Mouse (Mus musculus): ENCODE results near the gene Plxdc2. TPM values are rescaled to one million over a fixed set of nuclear protein-coding genes. Genes with fewer than 3 reads are reported as not detected.

The Plxdc2 gene
- polyA plus RNA-seq, 1 experiment from 2014 or later, result 12.4 TPM

DNA sequence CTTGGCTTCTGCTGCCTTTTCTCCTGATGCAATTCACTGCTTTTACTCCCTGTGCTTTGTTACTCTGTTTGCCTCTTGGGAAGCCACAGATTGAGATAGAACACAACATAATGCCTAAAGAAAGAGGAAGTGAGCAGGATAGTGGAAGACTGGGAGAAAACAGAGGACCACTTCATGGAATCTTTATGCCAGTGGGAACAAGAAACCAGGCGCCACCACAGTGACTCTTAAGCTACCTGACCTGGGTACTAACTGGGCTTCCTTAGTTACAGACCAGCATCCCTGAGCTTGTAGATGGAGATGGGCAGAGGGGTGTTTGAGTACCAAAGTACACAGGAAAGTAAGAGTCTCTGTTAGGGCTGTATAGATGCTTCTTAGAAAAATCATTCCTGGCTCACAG is 167.3 kb downstream of the Plxdc2 start:
- Histone ChIP-seq H3K9me3 (ENCODE audit: control insufficient read depth, low read length) (no peaks in the 10 kb centered on the region), H3K36me3 (ENCODE audit: control insufficient read depth, insufficient read depth, low read length) (no peaks in the 10 kb centered on the region), H3K4me1 (ENCODE audit: control insufficient read depth, insufficient read depth, low read length) (no peaks in the 10 kb centered on the region), H3K4me2 (ENCODE audit: low read depth, low read length) (no peak overlapping the region), H3K27me3 (replicated peaks; ENCODE audit: control insufficient read depth, insufficient read depth, low read length) (no peaks in the 10 kb centered on the region), H3K27ac (ENCODE audit: low read length) (no peak overlapping the region), H3K9ac (ENCODE audit: low read depth, low read length) (no peak overlapping the region), H3K4me3 (ENCODE audit: low read length) (no peak overlapping the region)
- WGBS, result 86% methylated on average over 1 of the region's 1 CpGs
- no peak for ATAC-seq

DNA sequence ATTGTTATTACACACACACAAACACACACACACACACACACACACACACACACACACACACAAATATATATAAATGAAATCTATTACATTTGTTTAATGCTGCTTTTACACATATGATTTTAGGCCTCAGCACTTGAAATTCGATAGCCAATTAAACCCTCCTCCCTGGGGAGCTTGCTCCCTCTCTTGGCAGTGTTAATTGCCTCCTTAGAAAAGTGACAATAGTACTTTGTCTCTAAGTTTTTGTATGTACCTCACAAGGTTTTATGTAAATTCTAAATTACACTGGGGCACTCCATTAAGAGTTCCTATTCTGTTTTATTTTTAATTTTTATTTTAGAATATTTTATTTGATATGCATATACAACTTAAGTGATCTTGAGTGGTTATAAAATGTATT is 176.1 kb downstream of the Plxdc2 start:
- 79% methylated on average over 1 of the region's 1 CpGs for WGBS
- no peaks in the 10 kb centered on the region for H3K27me3 ChIP-seq (replicated peaks; ENCODE audit: control insufficient read depth, insufficient read depth, low read length)
- no peak for ATAC-seq
- no peaks in the 10 kb centered on the region for H3K36me3 ChIP-seq (ENCODE audit: control insufficient read depth, insufficient read depth, low read length)
- H3K4me1 ChIP-seq (ENCODE audit: control insufficient read depth, insufficient read depth, low read length), result no peaks in the 10 kb centered on the region
- no peak overlapping the region for H3K27ac ChIP-seq (ENCODE audit: low read length)
- no peak overlapping the region for H3K4me2 ChIP-seq (ENCODE audit: low read depth, low read length)
- H3K4me3 ChIP-seq (ENCODE audit: low read length), result no peak overlapping the region
- no peak overlapping the region for H3K9ac ChIP-seq (ENCODE audit: low read depth, low read length)
- H3K9me3 ChIP-seq (ENCODE audit: control insufficient read depth, low read length), result no peaks in the 10 kb centered on the region

DNA sequence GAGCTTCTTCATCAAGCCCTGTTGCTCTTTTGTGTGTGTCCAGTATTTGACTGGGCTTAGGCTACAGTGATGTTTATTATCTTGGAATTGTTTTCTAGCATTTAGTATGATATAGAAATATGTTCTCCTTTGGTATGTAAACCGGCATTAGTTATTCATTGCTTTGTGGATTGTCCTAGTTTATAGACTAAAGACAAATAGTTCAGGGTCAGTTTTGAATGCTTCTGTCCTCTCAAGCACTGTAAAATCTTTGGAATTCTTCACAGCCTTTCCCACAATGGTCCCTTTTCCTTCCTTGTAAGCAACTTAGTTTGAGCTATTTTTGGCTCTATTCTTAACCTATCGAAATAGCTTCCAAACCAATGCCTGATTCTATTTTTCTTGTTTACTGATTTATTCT is 178.5 kb downstream of the Plxdc2 start:
- Histone ChIP-seq H3K4me2 (ENCODE audit: low read depth, low read length) (no peak overlapping the region), H3K9me3 (ENCODE audit: control insufficient read depth, low read length) (no peaks in the 10 kb centered on the region), H3K4me1 (ENCODE audit: control insufficient read depth, insufficient read depth, low read length) (no peaks in the 10 kb centered on the region), H3K36me3 (ENCODE audit: control insufficient read depth, insufficient read depth, low read length) (no peaks in the 10 kb centered on the region), H3K4me3 (ENCODE audit: low read length) (no peak overlapping the region), H3K27ac (ENCODE audit: low read length) (no peak overlapping the region), H3K9ac (ENCODE audit: low read depth, low read length) (no peak overlapping the region), H3K27me3 (replicated peaks; ENCODE audit: control insufficient read depth, insufficient read depth, low read length) (no peaks in the 10 kb centered on the region)
- WGBS, result 74% methylated on average over 2 of the region's 2 CpGs
- no peak for ATAC-seq

DNA sequence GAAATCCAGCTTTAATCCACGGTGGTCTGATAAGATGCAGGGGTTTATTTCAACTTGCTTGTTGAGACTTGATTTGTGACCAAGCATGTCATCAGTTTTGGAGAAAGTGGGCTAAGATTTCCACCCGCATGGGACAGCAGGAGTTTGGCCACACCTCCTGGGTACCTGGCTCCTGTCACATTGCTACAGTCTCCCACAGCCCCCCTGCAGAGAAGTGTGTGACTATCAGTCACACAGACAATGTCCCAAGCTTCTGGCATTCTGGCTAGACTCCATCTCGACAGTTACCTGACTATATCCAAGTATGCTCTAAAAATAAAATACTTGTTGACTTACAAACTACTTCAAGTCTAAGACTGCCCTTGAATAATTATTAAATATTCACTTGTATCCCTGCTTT is 185.1 kb downstream of the Plxdc2 start:
- Histone ChIP-seq H3K9me3 (ENCODE audit: control insufficient read depth, low read length) (no peaks in the 10 kb centered on the region), H3K36me3 (ENCODE audit: control insufficient read depth, insufficient read depth, low read length) (no peaks in the 10 kb centered on the region), H3K4me1 (ENCODE audit: control insufficient read depth, insufficient read depth, low read length) (no peaks in the 10 kb centered on the region), H3K9ac (ENCODE audit: low read depth, low read length) (no peak overlapping the region), H3K4me3 (ENCODE audit: low read length) (no peak overlapping the region), H3K27me3 (replicated peaks; ENCODE audit: control insufficient read depth, insufficient read depth, low read length) (no peaks in the 10 kb centered on the region), H3K4me2 (ENCODE audit: low read depth, low read length) (no peak overlapping the region), H3K27ac (ENCODE audit: low read length) (no peak overlapping the region)
- no peak for ATAC-seq
- WGBS, result 46% methylated on average over 3 of the region's 3 CpGs

- Histone ChIP-seq H3K27ac (ENCODE audit: low read length) (no peak overlapping the region), H3K4me2 (ENCODE audit: low read depth, low read length) (no peak overlapping the region), H3K36me3 (ENCODE audit: control insufficient read depth, insufficient read depth, low read length) (no peaks in the 10 kb centered on the region), H3K9me3 (ENCODE audit: control insufficient read depth, low read length) (no peaks in the 10 kb centered on the region), H3K4me3 (ENCODE audit: low read length) (no peak overlapping the region), H3K27me3 (replicated peaks; ENCODE audit: control insufficient read depth, insufficient read depth, low read length) (no peaks in the 10 kb centered on the region), H3K9ac (ENCODE audit: low read depth, low read length) (no peak overlapping the region), H3K4me1 (ENCODE audit: control insufficient read depth, insufficient read depth, low read length) (no peaks in the 10 kb centered on the region)
- ATAC-seq, result no peak
- WGBS, result 71% methylated on average over 3 of the region's 3 CpGs
Observed at GRCm38 (mm10) chr2:16545207-16545606, 189.1 kb downstream of the Plxdc2 start.

DNA sequence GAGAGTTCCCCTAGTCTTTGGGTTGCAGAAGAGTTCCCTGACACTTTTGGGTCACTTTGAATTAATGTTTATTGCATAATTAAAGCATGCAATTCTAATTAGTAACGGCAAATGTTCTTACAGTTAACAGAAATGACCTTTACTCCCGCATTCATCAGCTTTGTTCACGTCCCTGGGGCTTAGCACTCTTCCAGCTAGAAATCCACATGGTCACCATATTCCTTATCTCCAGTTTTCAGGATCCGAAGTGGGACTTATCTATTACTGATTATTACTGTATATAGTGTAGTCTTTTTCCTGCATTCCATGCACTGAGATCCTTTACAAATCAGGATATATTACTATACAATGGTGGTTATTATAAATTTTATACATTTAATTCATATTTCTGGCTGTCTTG is 203.2 kb downstream of the Plxdc2 start:
- H3K9me3 ChIP-seq (ENCODE audit: control insufficient read depth, low read length), result no peaks in the 10 kb centered on the region
- 67% methylated on average over 4 of the region's 4 CpGs for WGBS
- H3K27ac ChIP-seq (ENCODE audit: low read length), result no peak overlapping the region
- no peaks in the 10 kb centered on the region for H3K4me1 ChIP-seq (ENCODE audit: control insufficient read depth, insufficient read depth, low read length)
- ATAC-seq, result no peak
- no peaks in the 10 kb centered on the region for H3K27me3 ChIP-seq (replicated peaks; ENCODE audit: control insufficient read depth, insufficient read depth, low read length)
- H3K36me3 ChIP-seq (ENCODE audit: control insufficient read depth, insufficient read depth, low read length), result no peaks in the 10 kb centered on the region
- H3K9ac ChIP-seq (ENCODE audit: low read depth, low read length), result no peak overlapping the region
- no peak overlapping the region for H3K4me2 ChIP-seq (ENCODE audit: low read depth, low read length)
- no peak overlapping the region for H3K4me3 ChIP-seq (ENCODE audit: low read length)

- no peak overlapping the region for H3K27ac ChIP-seq (ENCODE audit: low read length)
- H3K4me3 ChIP-seq (ENCODE audit: low read length), result no peak overlapping the region
- no peak overlapping the region for H3K4me2 ChIP-seq (ENCODE audit: low read depth, low read length)
- ATAC-seq, result no peak
- H3K9me3 ChIP-seq (ENCODE audit: control insufficient read depth, low read length), result no peaks in the 10 kb centered on the region
- WGBS, result 88% methylated on average over 2 of the region's 2 CpGs
- no peaks in the 10 kb centered on the region for H3K36me3 ChIP-seq (ENCODE audit: control insufficient read depth, insufficient read depth, low read length)
- H3K4me1 ChIP-seq (ENCODE audit: control insufficient read depth, insufficient read depth, low read length), result no peaks in the 10 kb centered on the region
- no peaks in the 10 kb centered on the region for H3K27me3 ChIP-seq (replicated peaks; ENCODE audit: control insufficient read depth, insufficient read depth, low read length)
- no peak overlapping the region for H3K9ac ChIP-seq (ENCODE audit: low read depth, low read length)
Observed at GRCm38 (mm10) chr2:16568263-16568662, 212.2 kb downstream of the Plxdc2 start.

GRCm38 (mm10) chr2:16571169-16571751 is 215.2 kb downstream of the Plxdc2 start:
- 88% methylated on average over 13 of the region's 13 CpGs for WGBS
- no peak overlapping the region for H3K4me2 ChIP-seq (ENCODE audit: low read depth, low read length)
- no peak overlapping the region for H3K4me3 ChIP-seq (ENCODE audit: low read length)
- no peaks in the 10 kb centered on the region for H3K4me1 ChIP-seq (ENCODE audit: control insufficient read depth, insufficient read depth, low read length)
- H3K9ac ChIP-seq (ENCODE audit: low read depth, low read length), result no peak overlapping the region
- H3K9me3 ChIP-seq (ENCODE audit: control insufficient read depth, low read length), result no peaks in the 10 kb centered on the region
- no peak for ATAC-seq
- no peaks in the 10 kb centered on the region for H3K36me3 ChIP-seq (ENCODE audit: control insufficient read depth, insufficient read depth, low read length)
- no peaks in the 10 kb centered on the region for H3K27me3 ChIP-seq (replicated peaks; ENCODE audit: control insufficient read depth, insufficient read depth, low read length)
- no peak overlapping the region for H3K27ac ChIP-seq (ENCODE audit: low read length)

DNA sequence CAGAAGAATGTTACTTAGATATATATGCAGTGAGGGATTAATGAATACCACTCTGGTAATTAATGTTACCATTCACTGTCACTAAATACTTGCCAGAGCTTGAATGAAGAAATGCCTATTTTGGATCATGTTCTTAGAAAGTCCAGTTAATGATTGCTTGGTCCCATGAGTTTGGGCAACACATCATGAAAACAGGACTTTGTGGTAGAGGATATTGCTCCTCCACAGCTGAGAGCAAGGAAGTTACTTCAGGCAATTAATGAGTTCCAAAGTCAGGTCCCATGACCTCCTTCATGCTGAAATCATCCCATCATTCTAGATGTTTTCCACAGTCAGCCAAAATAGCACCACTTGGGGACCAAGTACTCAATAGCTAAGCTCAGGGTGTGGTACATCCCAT is 220.5 kb downstream of the Plxdc2 start:
- H3K27ac ChIP-seq (ENCODE audit: low read length), result no peak overlapping the region
- H3K9me3 ChIP-seq (ENCODE audit: control insufficient read depth, low read length), result no peaks in the 10 kb centered on the region
- H3K9ac ChIP-seq (ENCODE audit: low read depth, low read length), result no peak overlapping the region
- no peak for ATAC-seq
- no peaks in the 10 kb centered on the region for H3K36me3 ChIP-seq (ENCODE audit: control insufficient read depth, insufficient read depth, low read length)
- H3K4me2 ChIP-seq (ENCODE audit: low read depth, low read length), result no peak overlapping the region
- H3K4me1 ChIP-seq (ENCODE audit: control insufficient read depth, insufficient read depth, low read length), result no peaks in the 10 kb centered on the region
- H3K27me3 ChIP-seq (replicated peaks; ENCODE audit: control insufficient read depth, insufficient read depth, low read length), result no peaks in the 10 kb centered on the region
- no peak overlapping the region for H3K4me3 ChIP-seq (ENCODE audit: low read length)

DNA sequence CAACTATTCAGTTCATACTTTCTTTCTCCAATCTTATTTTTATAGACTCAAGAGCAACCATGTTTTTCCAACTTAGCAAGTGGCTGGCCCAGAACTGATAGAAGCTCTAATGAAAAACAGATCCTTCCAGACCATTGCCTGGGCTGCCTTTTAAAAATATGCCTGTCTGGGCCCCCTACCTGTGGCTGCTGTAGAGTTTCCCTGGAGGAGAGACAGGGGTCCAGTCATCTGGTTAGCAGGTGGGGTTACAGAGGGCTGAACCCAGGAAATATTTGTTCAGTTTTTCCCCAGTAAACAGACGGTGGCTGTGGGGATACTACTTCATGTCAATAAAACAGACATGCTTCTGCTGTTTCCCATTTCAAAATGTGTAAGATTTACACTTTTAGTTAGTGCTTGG is 222.0 kb downstream of the Plxdc2 start:
- no peaks in the 10 kb centered on the region for H3K4me1 ChIP-seq (ENCODE audit: control insufficient read depth, insufficient read depth, low read length)
- H3K9me3 ChIP-seq (ENCODE audit: control insufficient read depth, low read length), result no peaks in the 10 kb centered on the region
- no peak overlapping the region for H3K27ac ChIP-seq (ENCODE audit: low read length)
- H3K4me2 ChIP-seq (ENCODE audit: low read depth, low read length), result no peak overlapping the region
- ATAC-seq, result no peak
- WGBS, result 36% methylated on average over 1 of the region's 1 CpGs
- H3K27me3 ChIP-seq (replicated peaks; ENCODE audit: control insufficient read depth, insufficient read depth, low read length), result no peaks in the 10 kb centered on the region
- no peaks in the 10 kb centered on the region for H3K36me3 ChIP-seq (ENCODE audit: control insufficient read depth, insufficient read depth, low read length)
- H3K9ac ChIP-seq (ENCODE audit: low read depth, low read length), result no peak overlapping the region
- H3K4me3 ChIP-seq (ENCODE audit: low read length), result no peak overlapping the region
